Mouse (Mus musculus): ENCODE data around the gene Ndufa4l2.
A peak's percentile ranks its signal among the peaks of the same experiment; 100 is the strongest.

The Ndufa4l2 gene

DNA sequence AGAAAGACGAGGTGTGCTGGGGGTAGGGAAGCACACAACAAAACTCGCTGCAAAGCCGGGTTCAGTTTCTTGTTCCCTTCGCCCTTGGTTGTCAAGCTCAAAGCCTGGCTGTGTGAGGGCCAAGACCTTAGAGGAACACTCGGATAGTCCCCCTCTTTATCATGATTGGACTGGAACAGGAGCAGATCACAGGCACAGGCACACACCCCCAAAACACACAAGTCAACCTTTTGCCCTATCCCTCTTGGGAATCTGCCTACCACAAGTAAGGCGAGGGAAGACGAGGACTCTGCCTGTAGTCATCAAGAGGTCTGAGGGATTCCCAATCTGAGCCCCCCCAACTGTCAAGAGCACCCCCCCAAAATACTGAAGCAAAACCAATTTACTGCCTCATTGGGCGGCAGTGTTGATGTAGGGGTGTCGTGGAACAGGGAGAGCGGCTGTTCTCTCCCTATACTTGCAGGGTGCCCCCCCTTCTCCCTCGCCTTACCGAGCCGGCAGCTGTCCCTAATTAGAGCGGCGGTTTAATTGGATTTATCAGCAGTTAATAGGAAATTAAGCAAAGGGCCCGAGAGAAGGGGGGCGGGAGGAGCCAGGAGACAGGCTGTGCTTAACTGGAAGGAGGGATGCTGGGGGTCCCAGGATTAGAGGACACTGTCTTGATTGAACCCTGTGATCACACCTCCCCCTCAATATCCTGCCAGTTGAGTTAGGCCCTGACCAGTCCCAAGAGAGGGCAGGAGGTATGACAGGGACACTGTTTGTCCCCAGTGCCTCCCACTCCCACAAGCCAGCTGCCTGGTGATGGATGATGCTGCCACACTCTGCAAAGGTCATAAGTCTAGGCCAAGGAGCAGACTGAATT is 4.7 kb upstream of the Ndufa4l2 start:
- peak; percentile 62 to 65 for DNase-seq

DNA sequence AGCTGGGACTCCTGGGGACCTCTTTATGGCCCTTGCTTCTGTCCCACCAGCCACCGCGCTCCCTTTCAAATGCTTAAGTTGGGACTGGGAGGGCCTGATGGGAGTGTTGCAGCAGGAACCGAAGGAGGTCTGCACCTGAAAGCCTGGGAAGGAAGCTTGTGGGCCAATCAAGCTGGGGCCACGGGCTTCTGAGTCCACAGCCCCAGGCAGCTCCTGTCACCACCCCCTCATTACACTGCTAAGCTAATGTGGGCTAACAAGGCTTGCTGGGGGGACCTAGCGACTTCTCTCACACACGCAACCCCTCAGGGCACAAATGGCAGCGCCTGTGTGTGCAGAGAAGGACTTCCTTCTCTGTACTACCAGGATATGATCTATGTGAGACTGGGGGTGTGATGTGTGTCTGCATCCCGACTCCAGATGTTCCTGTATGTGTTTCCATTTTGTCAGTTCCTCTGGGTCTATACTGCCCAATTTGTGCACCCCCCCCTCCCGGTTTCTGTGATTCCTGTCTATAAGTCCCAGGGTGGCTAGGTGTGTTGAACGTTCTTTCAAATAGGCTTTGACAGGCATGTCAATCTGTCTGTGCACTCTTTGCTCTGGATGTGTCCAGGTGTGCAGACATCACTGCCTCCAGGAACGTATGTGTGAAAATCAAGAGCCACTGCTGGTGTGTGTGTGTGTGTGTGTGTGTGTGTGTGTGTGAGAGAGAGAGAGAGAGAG is 3.7 kb upstream of the Ndufa4l2 start:
- no peak for DNase-seq

DNA sequence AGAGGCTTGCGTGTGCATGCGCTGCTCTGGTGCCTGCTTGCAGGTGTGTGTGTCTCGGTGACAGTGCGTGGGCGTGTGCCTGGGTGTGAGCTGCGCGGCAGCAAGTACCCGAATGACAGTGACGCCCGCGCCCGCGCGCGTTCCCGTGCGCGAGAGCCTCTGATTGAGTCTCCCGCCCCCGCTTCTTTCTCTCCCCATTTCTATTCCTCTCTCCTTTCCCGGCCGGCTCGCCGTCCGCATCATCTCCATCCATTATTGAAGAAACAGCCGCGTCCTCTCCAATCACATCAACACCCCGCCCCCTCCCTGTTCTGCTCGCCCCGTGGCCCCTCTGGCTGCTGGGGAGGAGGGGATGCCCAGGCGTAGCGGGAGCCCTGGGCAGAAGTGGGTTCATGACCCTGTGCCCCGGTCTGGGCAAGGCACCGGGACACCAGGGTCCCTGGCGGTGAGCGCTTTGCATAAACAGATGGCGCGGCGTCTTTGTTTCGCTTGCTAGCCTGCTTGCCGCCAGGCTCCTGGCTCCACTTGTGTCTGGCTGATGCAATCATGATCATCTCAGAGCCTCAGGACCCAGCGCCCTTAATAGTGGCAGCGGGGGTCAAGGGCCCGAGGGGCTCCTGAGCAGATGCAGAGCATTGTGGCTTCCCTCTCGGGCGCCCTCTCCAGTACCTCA is 3.0 kb upstream of the Ndufa4l2 start:
- DNase-seq: peak; percentile 89 to 90

DNA sequence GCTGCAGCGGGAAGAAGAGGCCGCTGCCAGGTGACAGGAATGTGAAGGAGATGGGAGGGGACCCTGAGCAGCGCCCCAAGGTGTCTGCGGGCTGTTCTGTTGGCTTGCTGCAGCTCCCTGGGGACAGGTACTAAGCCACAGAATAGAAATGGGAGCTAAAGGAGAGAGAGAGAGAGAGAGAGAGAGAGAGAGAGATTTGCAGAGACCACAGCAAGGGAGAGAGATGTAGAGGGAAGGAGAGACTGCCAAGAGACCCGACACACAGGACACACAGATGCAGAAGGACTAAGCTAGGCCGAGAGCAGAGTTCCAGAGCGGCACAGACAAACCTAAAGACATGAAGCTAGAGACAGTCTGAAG is 2.5 kb upstream of the Ndufa4l2 start:
- DNase-seq: no peak

DNA sequence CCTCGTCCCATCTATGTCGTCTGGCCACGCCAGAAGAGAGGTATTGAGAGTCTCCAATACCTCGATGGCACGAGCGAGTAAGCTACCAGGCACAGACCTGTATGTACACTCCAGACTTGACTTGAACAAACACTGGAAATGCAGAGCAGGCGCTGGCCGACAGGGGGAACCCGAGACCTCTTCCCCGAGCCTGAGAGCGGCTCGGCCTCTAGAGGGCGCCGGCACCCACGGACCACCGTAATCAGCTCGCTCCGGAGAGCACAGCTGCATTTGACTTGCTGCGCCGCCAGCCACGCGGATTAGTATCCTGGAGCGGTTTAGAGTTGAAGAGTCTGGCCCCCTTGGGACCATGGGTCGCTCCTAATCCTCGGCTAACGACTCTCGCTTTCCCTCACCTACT is 2.0 kb upstream of the Ndufa4l2 start:
- DNase-seq: peak; percentile 90 to 98

DNA sequence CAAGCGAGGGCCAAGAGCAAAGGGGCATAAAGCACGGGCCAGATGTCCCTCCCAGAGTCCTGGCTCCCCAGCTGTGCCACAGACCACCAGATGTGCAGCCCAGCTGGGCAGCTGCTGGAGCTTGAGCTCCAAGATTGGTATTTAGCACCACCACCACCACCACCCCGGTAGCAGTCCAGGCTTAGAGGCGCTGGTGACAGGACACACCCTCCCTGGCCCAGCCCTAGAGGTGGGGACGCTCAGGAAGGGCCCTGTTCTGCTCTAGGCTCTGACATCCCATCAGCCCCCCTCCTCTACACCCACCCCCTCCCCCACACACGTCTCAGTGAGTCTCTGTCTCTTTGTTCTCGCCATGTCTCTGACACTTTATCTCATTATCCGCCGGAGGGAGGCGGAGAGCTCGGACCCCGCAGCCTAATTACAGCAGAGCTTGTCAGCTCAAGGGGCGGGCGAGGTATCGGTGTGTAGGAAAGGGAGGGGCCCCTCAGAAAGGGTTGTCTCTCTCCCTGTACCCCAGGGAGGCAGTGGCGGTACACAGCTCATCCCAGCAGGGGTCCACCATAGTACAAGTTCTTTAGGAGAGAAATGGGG is 1.2 kb upstream of the Ndufa4l2 start:
- peak in 1 of 2 experiments; percentile 35 for DNase-seq

DNA sequence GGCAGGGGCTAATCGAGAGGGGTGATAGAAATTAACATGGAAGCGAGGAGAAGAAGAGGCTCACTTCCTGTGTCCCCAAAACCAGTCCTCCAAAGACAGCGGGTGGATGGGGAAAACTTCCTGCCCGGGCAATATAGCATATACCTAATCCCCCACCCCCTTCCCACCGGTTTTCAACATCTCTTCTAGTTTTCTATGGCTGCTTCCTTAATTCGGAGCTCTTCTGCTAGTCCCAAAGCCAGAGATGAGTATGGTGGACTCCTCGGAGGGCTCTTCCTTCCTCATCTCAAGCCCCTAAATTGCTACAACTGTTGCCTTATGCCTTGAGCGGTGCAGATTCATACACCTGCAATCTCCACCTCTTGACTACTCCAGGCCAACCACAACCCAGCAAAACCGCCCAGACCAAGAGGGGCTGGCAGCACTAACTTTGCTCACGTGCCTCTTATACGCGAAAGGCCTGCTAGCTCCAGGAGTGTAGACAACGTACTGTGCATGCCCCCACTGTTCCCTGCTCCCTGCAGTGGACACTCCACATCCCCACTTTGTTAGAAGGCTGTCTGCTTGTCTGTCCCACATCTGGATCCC is 562 bp upstream of the Ndufa4l2 start:
- DNase-seq: no peak

DNA sequence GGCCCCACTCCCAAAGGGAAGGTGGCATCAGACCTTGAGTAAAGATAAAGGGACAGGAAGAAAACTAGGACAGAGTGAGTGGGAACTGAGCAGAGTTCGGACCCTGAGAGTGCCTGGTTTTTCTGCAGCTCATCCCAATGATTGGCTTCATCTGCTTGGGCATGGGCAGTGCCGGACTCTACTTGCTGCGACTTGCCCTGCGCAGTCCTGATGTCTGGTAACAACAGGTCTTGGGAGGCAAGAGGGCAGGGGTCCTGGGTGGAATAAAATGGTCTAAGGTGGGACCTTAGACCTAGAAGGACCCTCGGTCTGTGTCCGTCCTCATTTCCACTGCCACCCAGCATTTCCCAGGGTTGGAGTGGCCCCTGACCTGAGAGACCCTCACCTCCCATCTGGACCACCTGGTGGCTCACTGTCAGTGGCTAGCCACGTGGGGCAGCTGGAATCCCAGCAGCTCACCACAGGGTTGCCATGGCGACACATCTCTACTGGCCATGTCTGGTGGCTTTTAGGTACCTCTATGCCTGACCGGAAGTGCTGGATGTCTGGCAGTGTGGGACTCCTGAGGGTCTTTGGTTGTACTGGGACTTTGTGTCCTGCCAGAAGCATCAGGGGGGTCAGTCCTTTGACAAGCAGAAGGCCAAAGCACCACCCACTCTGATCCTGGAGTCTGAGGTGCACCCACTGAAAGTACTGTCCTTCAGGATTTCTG is 660 bp downstream of the Ndufa4l2 start:
- no peak for DNase-seq

DNA sequence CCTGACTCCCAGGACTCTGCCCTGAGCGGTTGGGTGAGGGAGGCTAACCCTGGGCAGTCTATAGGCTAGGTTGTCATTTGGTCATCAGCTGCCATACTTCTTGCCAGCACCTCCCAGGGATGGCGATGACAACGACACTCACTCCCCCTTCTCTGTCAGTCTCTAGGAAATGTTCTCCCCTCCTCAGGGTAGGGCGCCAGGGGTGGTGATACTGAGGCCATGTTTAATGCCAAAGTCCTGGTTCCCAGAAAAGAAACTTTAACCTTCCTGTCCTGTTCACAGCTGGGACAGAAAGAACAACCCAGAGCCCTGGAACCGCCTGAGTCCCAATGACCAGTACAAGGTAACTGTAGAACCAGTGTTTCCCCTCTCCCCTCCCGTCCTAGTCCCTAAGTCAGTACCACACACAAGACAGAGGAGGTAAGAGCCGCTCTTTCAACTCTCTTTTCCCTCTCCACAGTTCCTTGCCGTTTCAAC is 1.3 kb downstream of the Ndufa4l2 start:
- DNase-seq: no peak

DNA sequence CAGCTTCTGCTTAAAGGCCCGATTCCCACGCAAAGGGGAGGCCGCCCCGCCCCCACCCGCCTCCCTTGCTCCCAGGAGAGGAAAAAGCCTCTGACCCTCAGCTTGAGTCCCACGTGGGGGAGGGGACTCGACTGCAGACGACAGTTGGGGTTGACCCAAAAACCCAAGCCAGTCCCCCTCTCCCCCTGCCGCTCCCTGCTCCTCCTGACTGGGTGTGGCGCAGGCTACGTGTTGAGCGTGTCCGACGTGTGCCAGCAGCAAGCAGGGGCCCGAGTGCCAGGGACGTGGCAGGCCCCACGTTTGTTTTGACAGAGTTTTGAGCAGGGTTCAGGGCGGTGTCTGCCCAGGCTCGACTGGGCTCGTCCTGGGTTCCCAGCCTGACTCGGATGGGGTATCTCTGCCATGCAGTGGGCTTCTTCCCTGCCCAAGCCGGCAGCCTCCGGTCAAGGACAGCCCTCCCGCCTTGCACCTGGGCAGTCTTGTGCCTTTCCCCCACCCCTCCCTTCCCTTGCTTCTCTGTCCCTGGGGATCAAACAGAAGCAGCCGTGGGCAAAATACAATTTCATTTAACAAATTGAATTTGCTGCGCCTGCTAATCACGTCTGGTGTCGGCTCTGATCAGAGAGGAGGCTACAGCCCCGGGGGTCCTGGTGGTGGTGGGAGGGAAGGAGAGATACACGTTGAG is 2.0 kb downstream of the Ndufa4l2 start:
- DNase-seq: no peak

DNA sequence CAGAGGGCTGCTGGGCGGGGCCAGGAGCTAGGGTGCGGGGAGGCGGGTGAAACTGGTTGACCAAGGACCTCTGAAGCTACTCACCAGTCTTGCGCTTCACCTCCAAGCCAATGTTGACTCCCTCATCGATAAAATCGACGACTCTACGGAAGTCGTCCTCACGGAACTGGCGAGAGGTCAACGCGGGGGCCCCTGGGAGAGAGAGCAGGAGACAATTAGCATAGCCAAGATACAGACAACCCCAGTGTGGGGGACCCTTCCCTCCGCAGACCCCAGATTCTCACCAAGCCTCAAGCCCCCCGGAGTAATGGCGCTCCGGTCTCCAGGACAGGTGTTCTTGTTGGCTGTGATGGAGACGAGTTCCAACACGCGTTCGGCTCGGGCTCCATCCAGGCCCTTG is 3.2 kb downstream of the Ndufa4l2 start:
- no peak for DNase-seq

DNA sequence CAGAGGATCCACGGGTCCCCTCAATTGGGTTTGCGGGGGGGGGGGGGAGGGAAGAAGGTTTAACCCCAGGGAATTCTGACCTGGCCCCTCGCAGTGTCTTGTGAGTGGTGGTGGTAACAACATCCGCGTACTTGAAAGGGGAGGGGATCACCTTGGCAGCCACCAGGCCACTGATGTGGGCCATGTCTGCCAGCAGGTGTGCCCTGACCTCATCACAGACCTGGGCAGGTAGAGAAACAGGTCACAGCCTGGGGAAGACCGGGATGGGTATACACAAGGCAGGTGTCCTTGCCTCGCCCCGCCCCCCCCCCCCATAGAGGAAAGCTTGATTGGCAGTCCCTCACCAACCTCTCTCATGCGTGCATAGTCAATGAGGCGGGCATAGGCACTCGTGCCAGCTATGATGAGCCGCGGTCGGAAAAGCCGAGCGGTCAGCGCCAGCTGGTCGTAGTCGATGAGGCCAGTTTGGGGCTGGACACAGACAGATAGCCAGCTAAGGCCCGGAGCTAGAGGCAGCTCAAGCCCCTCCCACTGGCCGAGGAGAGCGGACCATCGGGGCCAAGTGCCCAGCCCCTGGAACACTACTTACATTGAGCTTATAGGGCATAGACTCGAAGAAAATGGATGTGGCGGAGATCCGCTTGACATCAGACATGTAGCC is 4.4 kb downstream of the Ndufa4l2 start:
- DNase-seq: no peak

DNA sequence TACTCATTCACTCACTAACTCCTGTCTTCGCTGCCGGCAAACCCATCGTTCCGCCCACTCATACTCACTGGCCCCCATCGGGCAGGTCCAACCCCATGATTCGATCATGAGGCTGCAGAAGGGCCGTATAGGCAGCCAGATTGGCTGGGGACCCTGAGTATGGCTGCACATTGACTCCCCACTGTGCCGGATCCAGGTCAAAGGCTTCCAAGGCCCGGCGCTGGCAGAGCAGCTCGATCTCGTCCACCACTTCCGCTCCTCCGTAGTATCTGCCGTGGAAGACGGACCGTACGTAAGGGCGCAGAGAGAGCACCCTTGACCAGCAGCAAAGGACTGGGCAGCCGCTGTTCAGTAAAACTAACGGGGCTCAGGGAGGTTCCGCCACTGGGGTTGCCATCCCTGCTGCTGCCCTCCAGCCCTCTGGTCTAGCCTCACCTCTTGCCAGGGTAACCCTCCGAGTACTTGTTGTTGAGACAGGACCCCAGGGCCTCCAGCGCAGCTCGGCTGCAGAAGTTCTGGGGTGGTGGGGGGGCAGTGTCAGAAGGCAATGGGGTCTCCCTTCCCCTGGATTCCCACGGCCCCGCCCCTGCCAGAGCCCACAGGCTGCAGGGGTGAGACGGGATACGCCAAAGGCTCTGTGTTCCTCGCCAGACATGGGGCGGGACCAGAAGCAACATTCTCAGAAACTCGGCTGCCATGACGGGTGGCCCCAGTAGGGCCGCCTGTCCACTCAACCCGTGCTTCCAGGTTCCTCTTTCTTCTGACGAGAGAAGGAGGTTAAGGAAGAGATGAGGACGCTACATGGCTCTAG is 5.3 kb downstream of the Ndufa4l2 start:
- DNase-seq: no peak

DNA sequence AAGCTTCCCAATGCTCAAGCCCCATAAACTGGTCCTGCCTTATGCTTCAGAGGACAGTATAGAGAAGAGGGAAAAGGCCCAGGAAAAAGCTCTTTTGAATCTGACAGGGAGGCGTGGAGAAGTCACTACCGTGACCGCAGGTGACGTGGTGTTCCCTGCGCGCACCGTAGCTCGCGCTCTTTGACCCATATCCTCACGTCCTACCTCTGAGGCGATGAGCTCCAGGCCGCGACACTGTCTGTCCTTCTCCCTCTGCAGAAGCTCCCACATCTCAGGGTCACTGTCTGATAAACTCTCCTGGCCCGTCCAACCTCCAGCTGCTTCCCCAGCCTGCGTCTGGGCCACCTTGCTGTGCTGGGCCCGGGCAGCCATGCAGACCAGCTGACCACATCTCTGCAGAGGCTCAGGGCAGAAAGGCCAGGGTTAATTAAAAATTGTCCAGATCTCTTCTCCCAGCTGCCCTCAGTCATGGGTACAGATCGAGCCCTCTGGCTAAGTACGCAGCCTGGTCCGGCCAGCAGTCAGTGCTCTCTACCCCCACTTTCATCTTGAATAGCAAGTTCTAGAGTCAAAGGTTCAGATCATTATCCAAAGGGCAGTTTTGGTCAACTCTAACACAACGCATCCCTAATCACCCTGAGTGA is 6.1 kb downstream of the Ndufa4l2 start:
- DNase-seq: no peak

DNA sequence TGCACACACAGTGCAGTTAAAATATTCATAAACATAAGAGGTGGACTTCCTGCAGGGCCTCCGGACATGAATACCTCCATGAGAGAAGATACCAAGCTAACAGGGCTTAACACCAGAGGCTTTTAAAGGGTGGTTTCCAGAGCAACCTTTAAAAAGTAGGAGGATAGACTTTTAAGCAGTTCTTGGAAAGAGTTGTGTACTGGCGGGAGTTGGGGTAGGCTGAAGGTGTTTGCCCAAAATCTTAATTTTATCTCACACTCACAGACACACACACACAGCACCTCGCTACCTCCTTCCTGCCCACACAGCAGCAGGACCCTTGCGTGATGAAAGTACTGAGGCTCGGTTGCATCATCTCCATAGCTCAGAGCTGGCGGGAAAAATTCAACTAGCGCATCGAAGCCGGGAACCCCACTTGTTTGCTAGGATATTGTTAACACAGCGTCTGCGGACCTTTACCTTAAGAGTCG is 6.9 kb downstream of the Ndufa4l2 start:
- no peak for DNase-seq

DNA sequence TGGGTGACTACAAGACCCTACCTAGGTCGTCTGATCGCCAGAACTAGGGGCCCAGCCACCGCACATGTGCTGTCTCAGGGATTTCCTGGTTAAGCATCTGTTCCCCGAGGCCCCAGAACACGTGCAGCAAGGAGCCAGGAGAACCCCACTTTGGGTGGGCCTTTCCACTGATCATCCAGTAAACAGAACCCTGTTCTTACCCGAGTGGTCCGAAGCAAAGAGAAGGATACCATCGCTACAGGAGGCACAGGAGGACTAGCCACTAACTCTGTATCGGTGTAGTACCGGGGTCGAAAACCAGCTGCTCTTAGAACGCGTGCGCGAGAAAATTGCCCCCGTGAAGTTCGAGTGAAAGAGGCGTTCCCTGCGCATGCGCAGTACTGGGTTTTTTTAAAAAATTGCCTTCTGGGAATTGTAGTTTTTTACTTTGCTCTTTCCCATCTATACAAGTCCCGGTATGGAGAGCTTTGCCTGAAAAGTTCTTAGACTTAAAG is 7.4 kb downstream of the Ndufa4l2 start, which contains the start of gene Shmt2:
Gene Shmt2 (minus strand): TSS at position 357 of the 494 bp plus-strand sequence.
- peak; percentile 84 to 88 for DNase-seq

DNA sequence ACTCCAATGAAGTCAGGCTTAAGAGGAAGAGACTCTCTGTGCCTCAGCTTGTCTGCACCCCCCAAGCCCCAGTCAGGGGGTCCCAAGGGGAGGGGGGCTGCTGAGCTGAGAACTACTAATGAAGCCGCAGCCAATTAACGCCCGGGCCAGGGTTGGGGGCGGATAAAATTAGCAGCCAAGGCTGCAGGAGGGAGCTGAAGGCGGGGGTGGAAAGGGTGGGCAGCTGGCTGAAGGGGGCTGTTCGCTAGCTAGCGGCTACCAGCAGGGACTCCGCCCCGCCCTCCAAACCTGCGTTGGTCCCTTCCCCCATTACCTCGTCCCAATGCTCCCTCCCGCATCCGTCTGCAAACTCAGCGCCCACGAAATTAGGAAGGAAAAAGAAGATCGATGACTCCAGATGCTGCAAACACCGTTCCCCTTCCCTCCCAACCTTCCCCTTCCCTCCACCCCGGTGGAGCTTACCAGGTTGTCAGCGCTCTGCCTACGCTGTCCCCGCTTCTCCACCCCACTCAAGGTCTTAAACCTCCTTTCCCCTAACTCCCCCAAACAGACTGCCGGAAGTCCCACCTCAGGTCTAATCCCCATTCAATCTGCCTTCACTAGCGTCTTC is 10.0 kb downstream of the Ndufa4l2 start:
- no peak for DNase-seq

DNA sequence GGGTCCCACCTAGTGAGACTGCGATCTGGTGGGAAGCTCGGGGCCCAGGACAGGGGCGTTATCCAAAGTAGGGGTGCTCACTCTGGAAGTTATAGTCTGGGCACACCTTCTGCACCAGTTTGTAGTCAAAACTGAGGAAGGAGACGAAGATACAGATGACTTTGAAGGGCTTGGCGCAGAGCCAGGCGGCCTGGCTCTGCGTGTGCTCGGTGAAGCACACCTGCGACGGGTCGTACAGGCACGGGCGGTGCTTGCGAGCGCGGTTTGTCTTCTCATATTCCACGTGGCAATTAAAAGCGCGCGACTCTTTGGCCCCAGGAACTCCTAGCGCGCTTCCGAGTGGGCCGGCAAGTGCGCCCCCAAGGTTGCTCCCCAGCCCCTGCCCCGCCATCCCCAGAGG is 11.3 kb downstream of the Ndufa4l2 start:
- DNase-seq: no peak

DNA sequence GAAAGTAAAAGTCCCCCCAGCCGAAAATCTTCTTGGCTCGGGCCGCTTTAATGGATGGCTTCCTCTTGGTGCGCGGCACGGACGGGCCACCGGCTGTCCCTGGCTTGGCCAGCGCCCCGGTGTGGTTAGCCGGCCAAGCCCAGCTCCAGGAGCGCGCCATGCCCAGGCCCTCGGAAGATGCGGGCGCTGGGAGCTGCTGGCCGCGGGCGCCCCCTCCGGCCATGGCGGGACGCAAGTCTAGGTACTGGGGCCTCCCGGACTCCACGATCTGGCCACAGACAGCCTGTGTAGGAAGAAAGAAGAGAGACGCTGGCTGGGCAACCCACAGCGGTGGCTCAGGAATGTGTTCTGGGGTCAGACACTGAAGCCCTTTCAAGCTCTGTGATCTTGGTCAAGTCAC is 11.9 kb downstream of the Ndufa4l2 start:
- peak; percentile 74 to 82 for DNase-seq
